Mouse (Mus musculus): ENCODE results near the gene Invs. TPM values are rescaled to one million over a fixed set of nuclear protein-coding genes. Genes with fewer than 3 reads are reported as not detected.

The Invs gene
- polyA plus RNA-seq, 1 experiment: 3.1 TPM

- Histone ChIP-seq H3K36me3 (ENCODE audit: control insufficient read depth, insufficient read depth) (no peaks in the 10 kb centered on the region), H3K79me2 (ENCODE audit: control insufficient read depth, insufficient read depth) (no peaks in the 10 kb centered on the region), H3ac (ENCODE audit: control insufficient read depth, insufficient read length) (no peak overlapping the region), H3K4me2 (ENCODE audit: low read depth) (no peak overlapping the region), H3K4me3 (no peak overlapping the region), H3K27me3 (ENCODE audit: control insufficient read depth, insufficient read depth, insufficient read length) (no peaks in the 10 kb centered on the region)
- no peak for TF ChIP-seq TCF12 (IDR thresholded peaks at IDR 0.05; ENCODE audit: insufficient read depth, poor library complexity, severe bottlenecking)
- TF ChIP-seq MYOG (IDR thresholded peaks at IDR 0.05; ENCODE audit: control insufficient read depth in 1 of 3, insufficient read depth in 1 of 3, insufficient read length in 2 of 3, low read depth in 2 of 3): no peak
- TF ChIP-seq SRF (IDR thresholded peaks at IDR 0.05; ENCODE audit: control insufficient read depth, insufficient read length, low read depth): no peak
- no peak for TF ChIP-seq USF1 (IDR thresholded peaks at IDR 0.05; ENCODE audit: low read depth)
- TF ChIP-seq CEBPB (IDR thresholded peaks at IDR 0.05; ENCODE audit: insufficient read depth, poor library complexity, severe bottlenecking): no peak
- no peak for TF ChIP-seq TCF3 (IDR thresholded peaks at IDR 0.05; ENCODE audit: insufficient read length, low read depth)
- TF ChIP-seq E2F4 (IDR thresholded peaks at IDR 0.05; ENCODE audit: insufficient read depth): no peak
- no peak for TF ChIP-seq MAX (IDR thresholded peaks at IDR 0.05; ENCODE audit: low read depth)
- TF ChIP-seq POLR2A (IDR thresholded peaks at IDR 0.05; ENCODE audit: insufficient read length, low read depth): no peak
- TF ChIP-seq MYOD1 (IDR thresholded peaks at IDR 0.05; ENCODE audit: control insufficient read depth in 1 of 3, insufficient read length in 2 of 3, low read depth in 2 of 3): no peak
Measured at GRCm38 (mm10) chr4:48362367-48362766, 82.8 kb downstream of the Invs start.

GRCm38 (mm10) chr4:48371037-48371436, 91.5 kb downstream of the Invs start:
- no peak overlapping the region for H3ac ChIP-seq (ENCODE audit: control insufficient read depth, insufficient read length)
- no peak for TF ChIP-seq POLR2A (IDR thresholded peaks at IDR 0.05; ENCODE audit: insufficient read length, low read depth)
- no peak for TF ChIP-seq USF1 (IDR thresholded peaks at IDR 0.05; ENCODE audit: low read depth)
- TF ChIP-seq MYOD1 (IDR thresholded peaks at IDR 0.05; ENCODE audit: control insufficient read depth in 1 of 3, insufficient read length in 2 of 3, low read depth in 2 of 3): no peak
- no peak for TF ChIP-seq POLR2AphosphoS2 (IDR thresholded peaks at IDR 0.05; ENCODE audit: insufficient read length, low read depth)
- TF ChIP-seq TCF3 (IDR thresholded peaks at IDR 0.05; ENCODE audit: insufficient read length, low read depth): no peak
- TF ChIP-seq CEBPB (IDR thresholded peaks at IDR 0.05; ENCODE audit: insufficient read depth, poor library complexity, severe bottlenecking): no peak
- no peak for TF ChIP-seq MYOG (IDR thresholded peaks at IDR 0.05; ENCODE audit: control insufficient read depth in 1 of 3, insufficient read depth in 1 of 3, insufficient read length in 2 of 3, low read depth in 2 of 3)
- TF ChIP-seq E2F4 (IDR thresholded peaks at IDR 0.05; ENCODE audit: insufficient read depth): no peak
- no peak for TF ChIP-seq REST (IDR thresholded peaks at IDR 0.05; ENCODE audit: insufficient read depth, insufficient read length)
- TF ChIP-seq SRF (IDR thresholded peaks at IDR 0.05; ENCODE audit: control insufficient read depth, insufficient read length, low read depth): no peak
- no peak for TF ChIP-seq TCF12 (IDR thresholded peaks at IDR 0.05; ENCODE audit: insufficient read depth, poor library complexity, severe bottlenecking)
- TF ChIP-seq MAX (IDR thresholded peaks at IDR 0.05; ENCODE audit: low read depth): no peak
- H3K4me2 ChIP-seq (ENCODE audit: low read depth): no peak overlapping the region
- no peaks in the 10 kb centered on the region for H3K27me3 ChIP-seq (ENCODE audit: control insufficient read depth, insufficient read depth, insufficient read length)
- H3K4me3 ChIP-seq: no peak overlapping the region
- H3K79me2 ChIP-seq (ENCODE audit: control insufficient read depth, insufficient read depth): no peaks in the 10 kb centered on the region
- H3K36me3 ChIP-seq (ENCODE audit: control insufficient read depth, insufficient read depth): no peaks in the 10 kb centered on the region

GRCm38 (mm10) chr4:48380940-48381339, 101.4 kb downstream of the Invs start:
- H3K4me2 ChIP-seq (ENCODE audit: low read depth): no peak overlapping the region
- no peaks in the 10 kb centered on the region for H3K79me2 ChIP-seq (ENCODE audit: control insufficient read depth, insufficient read depth)
- no peak overlapping the region for H3ac ChIP-seq (ENCODE audit: control insufficient read depth, insufficient read length)
- TF ChIP-seq E2F4 (IDR thresholded peaks at IDR 0.05; ENCODE audit: insufficient read depth) (no peak), POLR2A (IDR thresholded peaks at IDR 0.05; ENCODE audit: insufficient read length, low read depth) (no peak), POLR2AphosphoS2 (IDR thresholded peaks at IDR 0.05; ENCODE audit: insufficient read length, low read depth) (no peak), MYOD1 (IDR thresholded peaks at IDR 0.05; ENCODE audit: control insufficient read depth in 1 of 3, insufficient read length in 2 of 3, low read depth in 2 of 3) (no peak), TCF3 (IDR thresholded peaks at IDR 0.05; ENCODE audit: insufficient read length, low read depth) (no peak), TCF12 (IDR thresholded peaks at IDR 0.05; ENCODE audit: insufficient read depth, poor library complexity, severe bottlenecking) (no peak), USF1 (IDR thresholded peaks at IDR 0.05; ENCODE audit: low read depth) (no peak), MYOG (IDR thresholded peaks at IDR 0.05; ENCODE audit: control insufficient read depth in 1 of 3, insufficient read depth in 1 of 3, insufficient read length in 2 of 3, low read depth in 2 of 3) (no peak), MAX (IDR thresholded peaks at IDR 0.05; ENCODE audit: low read depth) (no peak)
- no peaks in the 10 kb centered on the region for H3K27me3 ChIP-seq (ENCODE audit: control insufficient read depth, insufficient read depth, insufficient read length)
- H3K36me3 ChIP-seq (ENCODE audit: control insufficient read depth, insufficient read depth): no peaks in the 10 kb centered on the region
- no peak overlapping the region for H3K4me3 ChIP-seq

- H3K79me2 ChIP-seq (ENCODE audit: control insufficient read depth, insufficient read depth): no peaks in the 10 kb centered on the region
- no peak overlapping the region for H3K4me2 ChIP-seq (ENCODE audit: low read depth)
- no peak for TF ChIP-seq REST (IDR thresholded peaks at IDR 0.05; ENCODE audit: insufficient read depth, insufficient read length)
- H3ac ChIP-seq (ENCODE audit: control insufficient read depth, insufficient read length): no peak overlapping the region
- H3K4me3 ChIP-seq: no peak overlapping the region
- no peaks in the 10 kb centered on the region for H3K27me3 ChIP-seq (ENCODE audit: control insufficient read depth, insufficient read depth, insufficient read length)
- H3K36me3 ChIP-seq (ENCODE audit: control insufficient read depth, insufficient read depth): no peaks in the 10 kb centered on the region
Measured at GRCm38 (mm10) chr4:48382506-48382905, 102.9 kb downstream of the Invs start.

- Histone ChIP-seq H3ac (ENCODE audit: control insufficient read depth, insufficient read length) (no peak overlapping the region), H3K4me2 (ENCODE audit: low read depth) (no peak overlapping the region), H3K36me3 (ENCODE audit: control insufficient read depth, insufficient read depth) (no peaks in the 10 kb centered on the region), H3K79me2 (ENCODE audit: control insufficient read depth, insufficient read depth) (no peaks in the 10 kb centered on the region), H3K4me3 (no peak overlapping the region), H3K27me3 (ENCODE audit: control insufficient read depth, insufficient read depth, insufficient read length) (no peaks in the 10 kb centered on the region)
- no peak for TF ChIP-seq REST (IDR thresholded peaks at IDR 0.05; ENCODE audit: insufficient read depth, insufficient read length)
- TF ChIP-seq USF1 (IDR thresholded peaks at IDR 0.05; ENCODE audit: low read depth): no peak
- no peak for TF ChIP-seq POLR2A (IDR thresholded peaks at IDR 0.05; ENCODE audit: insufficient read length, low read depth)
- TF ChIP-seq MAX (IDR thresholded peaks at IDR 0.05; ENCODE audit: low read depth): no peak
Measured at GRCm38 (mm10) chr4:48396949-48397348, 117.4 kb downstream of the Invs start.
